Mouse (Mus musculus) heart, postnatal 0 days (tissue): Measurements from ENCODE around the gene Adat1.

ENCODE experiments used
- CTCF ChIP-seq: IDR thresholded peaks from 2 replicates; pipeline ENCODE4 v1.5.1; 2016; ENCODE audit warnings: antibody characterized with exemption, control low read depth, low read depth
- EP300 ChIP-seq: IDR thresholded peaks from 2 replicates; pipeline ENCODE4 v1.6.1; 2016; ENCODE audit warnings: antibody characterized with exemption, low read depth

DNA sequence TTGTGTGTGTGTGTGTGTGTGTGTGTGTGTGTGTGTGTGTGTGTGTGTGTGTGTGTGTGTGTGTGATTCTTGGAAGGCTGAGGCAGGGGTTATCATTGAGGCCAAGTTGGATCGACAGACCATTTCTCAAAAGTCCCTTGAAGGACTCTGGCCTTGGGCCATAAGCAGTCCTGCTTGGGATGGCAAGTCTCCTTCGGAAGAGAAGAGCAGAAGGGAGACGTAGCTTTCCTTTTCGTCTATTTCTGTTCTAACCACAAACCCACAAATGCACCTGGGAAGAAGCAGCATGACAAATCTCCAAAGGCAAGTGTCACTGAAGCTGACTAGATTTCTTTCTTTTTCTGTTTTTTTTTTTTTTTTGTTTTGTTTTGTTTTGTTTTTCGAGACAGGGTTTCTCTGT is 36.2 kb downstream of the Adat1 start:
- TF ChIP-seq CTCF (no peak), EP300 (no peak)
